Mouse (Mus musculus): ENCODE data around the gene Masp1.

Masp1 gene

DNA sequence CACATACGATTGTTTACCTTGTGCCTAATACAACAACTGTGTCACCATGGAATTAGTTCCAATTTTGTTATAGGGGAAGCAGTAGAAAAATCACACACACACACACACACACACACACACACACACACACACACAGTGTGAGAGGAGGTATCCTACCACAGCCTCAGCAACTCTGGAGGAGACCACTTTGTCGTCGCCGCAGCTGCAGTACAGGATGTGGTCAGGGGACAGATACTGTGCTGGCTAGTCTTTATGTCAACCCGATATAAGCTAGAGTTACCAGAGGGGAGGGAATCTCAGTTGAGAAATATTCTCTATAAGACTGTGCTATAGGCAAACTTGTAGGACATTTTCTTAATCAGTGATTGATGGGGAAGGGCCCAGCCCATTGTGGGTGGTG lies 63.3 kb downstream of the Masp1 start:
- no peak for DNase-seq

DNA sequence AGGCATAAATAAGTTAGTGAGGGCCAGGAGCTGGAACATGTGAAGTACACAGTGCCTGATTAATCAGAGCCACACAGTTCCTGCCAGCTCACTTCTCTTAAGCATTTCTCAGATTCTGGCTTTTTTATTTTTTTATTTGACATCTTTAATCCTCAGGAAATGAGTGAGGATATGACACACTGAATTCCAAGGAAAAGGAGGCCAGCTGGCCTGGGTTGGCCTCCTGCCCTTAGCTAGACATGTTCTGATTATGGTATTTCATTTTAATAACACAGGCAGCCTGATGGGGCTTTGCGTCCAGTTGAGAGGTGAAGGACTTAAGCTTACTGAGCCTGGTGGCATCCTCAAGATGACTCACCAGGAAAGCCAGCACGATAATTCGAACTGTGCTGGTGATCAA lies 64.1 kb downstream of the Masp1 start:
- DNase-seq, result no peak

DNA sequence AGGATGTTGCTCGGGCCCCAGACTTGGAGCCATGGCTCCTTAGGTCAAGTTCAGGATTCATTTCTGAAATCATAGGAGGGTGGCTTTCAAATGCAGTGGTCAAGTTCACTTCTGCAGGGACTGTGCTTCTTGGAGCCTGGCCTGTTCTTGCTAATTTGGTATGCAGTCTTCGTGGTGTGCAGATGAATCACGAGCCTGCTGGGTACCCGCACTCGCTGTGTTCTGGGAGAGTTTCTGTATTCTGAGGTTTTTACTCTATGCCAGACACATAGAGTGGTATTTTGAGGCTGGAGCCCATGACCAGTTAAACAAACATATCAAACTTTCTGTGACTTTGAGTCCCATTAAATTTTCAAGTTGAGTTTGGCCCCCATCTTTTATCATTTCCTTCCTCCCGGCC lies 66.2 kb downstream of the Masp1 start:
- DNase-seq, result no peak

DNA sequence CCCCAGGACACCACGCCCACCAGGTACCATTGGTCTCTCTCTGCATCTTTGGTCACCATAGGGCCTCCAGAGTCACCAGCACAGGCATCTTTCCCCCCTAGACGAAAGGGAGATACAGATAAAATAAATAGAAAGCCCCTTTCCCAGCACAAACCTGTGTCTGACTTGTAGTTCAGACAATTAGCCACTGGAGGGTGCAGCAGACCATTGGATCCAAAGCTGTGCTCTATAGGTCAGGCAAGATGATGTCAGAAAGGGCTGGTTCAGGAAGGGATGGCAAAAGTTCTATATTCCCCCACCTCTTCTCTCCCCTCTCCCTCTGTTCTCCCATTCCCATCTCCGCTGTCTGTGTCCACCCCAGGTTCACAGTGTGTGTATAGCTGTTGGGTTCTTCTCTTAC lies 68.1 kb downstream of the Masp1 start:
- peak in 1 of 2 experiments; percentile 12 for DNase-seq

DNA sequence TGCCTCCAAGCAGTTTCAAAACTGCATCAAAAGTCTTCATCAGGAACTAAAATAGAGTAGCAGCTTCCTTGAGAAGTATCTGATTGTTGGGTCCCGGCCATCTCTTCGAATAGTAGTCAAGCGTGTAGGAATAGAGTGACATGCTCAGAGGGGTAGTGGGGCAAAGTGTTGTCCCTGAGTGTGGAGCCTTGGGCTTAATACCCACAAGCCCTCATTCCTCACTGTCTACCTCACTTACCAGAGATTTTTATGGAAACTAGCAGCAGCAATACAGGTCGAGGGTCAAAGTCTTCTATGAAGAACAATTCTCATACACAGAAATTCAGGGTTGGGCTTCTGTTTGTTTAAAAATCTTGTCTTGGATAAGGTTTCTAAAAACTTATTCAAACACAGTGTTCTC lies 69.8 kb downstream of the Masp1 start:
- no peak for DNase-seq

DNA sequence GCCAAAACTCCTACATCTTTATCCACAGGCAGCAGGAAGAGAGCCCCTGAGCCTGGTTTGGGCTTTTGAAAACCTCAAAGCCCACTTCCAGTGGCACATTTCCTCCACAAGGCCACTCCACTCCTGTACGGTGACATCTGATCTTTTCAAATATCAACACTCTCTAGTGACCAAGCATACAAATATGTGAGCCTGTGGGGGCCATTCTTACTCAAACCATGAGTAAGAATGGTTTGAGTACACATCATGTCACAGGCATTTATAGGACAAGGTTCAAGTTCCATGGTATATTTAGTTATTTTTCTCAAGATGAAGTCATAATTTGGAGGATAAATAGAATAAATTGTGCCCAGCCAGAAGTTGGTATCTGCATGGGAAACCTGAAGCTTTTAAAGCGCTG lies 70.7 kb downstream of the Masp1 start:
- no peak for DNase-seq

DNA sequence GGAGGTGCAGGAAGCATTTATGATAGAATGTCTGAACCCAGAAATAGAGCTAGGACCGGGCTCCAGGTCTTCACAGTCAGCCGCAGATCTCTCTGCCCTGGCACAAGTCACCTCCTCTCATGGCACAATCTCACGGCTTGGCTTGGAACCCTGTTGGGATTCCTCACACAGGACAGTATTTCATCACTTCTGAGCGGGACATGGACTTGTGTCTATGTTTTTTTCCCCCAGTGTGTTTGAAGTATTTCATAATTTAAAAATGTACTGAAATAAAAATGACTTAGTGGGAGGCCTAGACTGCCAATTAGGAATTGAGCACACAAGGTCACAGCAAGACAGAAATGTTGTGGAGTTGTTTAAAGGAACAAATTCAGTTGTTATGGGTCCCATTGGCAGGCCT lies 76.4 kb downstream of the Masp1 start:
- no peak for DNase-seq

DNA sequence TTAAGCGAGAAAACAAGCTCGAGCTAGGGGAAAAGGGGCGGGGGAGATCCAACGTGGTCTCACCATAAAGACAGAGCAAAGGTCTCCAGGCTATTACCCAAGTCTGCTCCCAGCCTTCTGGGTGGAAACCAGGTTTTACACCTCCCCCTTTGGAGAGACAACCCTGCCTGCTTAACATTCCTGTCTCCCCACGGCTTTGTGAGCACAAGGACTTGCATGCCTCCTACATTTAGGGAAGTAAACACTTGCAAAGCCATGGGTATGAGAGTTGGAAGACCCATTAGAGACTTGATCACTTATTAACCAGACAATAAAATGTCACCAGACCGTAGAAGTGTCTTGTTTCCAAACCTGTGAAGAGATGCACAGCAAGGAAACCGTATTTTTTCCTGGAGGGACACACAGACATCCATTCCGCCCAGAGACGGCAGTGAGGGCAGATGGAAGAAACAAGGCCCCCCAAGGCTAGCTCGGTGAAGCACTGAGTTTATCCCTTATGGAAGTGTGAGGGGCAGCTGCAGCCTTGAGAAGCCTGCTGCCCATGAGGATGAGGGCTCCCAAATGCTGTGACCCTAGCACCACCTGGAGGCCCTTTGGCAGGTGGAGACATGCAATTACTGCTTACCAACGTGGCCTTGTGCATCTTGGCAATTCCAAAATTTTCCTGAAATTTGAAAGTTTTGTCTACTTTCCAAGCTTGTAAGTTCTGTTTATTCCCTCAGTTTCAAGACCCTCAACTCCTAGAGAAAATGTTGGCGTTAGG lies 83.0 kb downstream of the Masp1 start:
- no peak for DNase-seq

DNA sequence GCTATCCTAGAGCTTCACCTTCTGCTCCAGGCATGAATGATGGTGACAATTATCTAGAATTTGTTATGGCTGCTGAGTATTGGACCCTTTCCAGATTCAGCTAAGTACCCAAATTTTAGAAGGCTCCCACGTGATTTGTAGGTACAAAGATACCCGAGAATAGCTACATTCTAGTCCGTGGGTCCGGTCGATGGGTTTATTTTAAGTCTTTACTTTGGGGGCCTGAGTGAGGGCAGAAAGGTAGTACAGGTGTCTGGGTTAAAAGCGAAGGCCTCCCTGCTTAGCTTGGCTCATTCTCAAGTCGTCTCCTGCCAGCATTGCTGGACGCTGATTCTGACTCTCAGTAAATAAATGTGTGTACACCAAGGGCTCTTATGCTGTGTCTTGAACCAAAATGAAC lies 90.6 kb downstream of the Masp1 start:
- DNase-seq, result no peak

DNA sequence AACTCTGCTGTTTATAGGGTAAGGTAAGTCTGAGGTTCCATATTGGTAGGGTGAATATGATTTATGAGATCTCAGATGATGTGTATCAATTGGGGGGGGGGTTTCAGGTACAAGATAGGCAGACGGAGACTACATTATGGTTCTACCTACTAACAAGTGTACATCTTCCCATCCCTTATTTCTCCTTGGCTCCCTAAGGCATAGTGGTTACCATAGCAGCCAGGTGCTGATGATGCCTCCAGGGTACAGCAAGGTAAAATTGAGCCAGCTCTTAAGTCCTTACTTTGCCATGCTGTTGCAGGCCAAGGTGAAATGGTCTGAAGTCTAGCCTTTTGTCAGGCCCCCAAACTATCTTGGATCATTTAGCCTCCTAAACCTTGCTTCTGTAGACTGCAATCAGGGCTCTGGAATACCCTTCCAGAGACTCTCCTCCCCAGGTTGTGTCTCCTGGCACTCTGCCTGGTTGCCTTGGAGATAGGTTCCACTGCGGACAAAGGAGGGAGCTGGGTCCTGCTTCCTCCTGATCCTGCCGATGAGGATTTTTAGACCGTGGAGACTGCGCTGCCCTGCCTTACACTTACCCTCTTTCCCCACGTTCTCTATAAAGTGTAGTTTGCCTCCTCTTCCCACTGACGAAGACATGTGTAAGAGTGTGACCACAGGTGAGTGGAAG lies 91.8 kb downstream of the Masp1 start, which contains the start of gene Rtp1:
Gene Rtp1 (plus strand): TSS at position 487 of the 673 bp plus-strand sequence.
- DNase-seq, result no peak

DNA sequence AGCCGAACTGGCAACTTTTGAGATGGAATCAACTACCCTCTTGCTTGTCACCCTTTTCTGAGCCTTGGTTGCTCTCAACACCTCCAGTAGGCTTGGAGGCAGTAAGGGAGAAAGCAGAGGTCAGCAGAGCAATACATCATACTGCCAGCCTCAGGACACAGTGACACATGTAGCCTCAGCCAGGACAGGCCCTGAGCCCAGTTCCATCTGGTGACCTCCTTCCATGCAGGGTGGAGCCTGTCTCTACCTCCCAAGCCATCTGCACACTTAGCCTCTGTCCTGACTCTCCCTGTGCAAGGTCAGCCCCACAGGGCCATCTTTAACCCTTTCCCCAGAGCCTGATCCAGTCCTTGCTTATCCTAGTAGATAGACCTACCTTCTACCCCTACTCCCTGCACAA lies 92.9 kb downstream of the Masp1 start:
- no peak for DNase-seq

DNA sequence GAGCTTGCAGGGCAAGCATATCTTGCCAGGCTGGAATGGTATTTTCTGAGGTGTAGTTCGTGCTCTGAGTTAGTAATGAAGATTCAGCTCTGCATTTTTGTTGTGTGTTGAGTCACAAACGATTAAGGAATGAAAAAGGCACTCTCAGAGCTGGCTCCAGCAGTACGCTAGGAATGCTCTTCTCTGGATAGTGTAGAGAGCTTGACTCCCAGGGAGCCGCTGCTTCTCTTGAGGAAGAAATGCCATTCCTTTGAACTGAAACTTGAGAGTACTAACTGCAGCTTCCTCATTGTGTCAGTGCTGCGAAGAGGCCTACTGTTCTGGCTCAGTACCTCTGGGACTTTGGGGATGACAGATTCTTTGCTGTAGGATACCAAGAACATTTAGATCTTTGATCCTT lies 96.8 kb downstream of the Masp1 start:
- no peak for DNase-seq

DNA sequence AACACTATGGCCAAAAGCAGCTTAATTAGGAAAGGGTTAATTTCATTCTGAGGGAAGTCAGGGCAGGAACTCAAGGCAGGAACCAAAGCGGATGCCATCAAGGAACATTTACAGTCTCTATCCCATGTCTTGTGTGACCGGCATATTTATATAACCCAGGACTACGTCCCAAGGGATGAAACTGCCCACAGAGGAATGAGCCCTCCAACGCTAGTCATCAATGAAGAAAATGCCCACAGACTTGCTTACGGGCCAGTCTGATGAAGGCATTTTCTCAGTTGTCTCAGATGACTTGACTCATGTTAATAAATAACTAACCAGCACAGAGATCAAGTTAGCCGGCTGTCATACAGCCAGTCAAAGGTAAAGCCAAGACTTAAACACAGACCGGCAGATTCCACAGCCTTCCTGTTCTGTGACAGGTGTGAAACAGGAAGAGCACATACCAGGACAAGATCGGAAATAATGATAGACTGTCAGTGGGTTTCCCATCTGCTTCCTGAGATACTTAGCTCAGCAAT lies 101.0 kb downstream of the Masp1 start:
- DNase-seq, result no peak

DNA sequence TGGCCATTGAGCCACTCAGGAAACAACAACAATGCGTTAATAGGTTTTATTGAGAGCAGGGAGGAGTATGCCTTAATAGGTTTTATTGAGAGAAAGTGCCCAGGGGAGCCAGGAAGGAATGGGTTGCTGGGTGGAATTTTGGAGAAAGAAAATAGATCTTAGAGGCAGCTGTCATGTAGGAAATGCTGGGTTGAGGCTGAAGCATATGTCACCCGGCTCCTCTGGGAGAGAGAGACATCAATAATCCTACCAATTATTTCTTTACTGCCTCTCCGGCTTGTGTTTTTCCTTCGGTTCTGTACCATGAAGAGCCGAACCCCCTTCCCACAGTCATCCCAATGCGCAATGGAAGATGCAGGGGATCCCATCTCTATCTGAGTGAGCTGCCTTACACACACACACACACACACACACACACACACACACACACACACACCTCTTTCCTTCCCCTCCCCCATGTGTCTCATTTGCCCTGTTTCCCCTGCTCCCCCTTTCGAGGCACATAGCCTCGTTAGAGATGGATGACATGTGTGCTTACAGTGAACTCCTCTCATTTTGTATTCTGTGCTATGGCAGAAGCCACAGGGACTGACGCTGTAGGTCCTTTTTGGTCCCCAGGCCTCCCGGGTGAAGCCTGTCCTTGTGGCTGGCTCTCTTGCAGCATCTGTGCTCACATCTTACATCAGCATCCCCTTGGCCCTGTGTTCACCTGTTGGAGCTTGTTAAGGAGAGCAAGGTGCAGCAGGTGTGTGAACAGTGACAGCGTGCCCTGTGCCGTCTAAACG lies 103.0 kb downstream of the Masp1 start:
- no peak for DNase-seq

DNA sequence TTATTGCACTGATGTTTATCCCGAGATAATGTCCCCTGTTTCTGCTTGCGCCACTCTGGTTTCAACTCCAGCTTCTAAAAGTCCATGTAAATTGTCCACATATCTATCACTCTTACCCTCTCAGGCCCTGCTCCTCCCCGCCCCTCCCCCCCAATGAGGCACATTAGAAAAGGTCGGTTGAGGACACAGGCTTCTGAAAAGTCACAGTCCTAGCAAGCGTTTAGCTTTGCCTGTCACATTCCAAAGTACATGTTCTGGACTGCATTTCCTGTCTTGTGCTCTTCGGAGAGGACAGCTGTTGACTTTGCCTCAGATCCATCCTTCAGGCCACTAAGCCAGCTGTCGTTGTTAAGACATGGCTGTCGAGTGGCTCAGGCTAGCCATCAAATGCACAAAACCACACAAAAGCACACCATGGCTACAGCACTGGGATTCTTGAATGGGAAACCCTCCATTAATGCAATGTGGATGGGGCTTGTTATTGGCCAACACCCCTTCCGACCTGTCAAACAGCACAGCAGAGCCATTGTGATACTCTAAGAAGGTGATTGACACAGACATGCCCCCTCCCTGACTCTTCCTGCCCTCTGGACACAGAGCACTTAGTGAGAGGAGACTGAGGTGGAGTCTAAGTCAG lies 103.8 kb downstream of the Masp1 start:
- no peak for DNase-seq

DNA sequence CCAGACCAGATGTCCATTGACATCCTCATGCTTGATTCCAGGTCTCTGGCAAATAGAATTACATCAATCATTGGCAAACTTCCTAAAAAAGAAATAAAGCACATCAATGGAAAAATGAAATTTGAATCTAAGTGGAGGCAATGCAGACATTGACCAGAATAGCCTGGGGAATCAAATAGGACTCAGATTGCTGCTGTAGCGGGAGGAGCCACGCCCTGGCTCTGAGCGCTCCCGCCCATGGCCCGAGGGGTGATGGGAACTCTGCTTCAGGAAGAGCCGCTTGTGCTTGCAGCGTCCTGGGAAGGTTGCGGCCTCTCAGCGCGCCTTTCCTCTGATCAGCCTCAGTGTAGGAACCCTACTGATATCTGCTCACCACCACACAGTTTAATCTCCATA lies 104.4 kb downstream of the Masp1 start:
- DNase-seq, result no peak

DNA sequence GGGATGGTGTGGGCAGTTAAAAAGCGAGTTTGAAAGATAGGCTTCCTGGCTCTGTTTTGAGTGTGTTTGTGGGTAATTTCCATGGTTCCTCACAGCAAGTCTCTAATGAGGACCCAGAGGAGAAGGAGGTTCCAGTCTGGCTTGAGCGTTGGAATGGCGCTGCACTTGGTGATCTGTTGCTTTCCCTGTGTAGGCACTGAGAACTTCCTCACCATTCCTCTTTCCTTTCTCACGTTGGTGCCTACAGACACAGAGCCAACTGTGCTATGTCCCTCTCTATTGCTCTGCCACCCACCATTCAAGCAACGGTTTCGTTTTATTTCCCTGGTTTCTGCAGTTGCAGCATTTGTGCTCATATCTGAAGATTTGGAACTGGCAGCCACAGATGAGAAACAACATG lies 107.7 kb downstream of the Masp1 start:
- DNase-seq, result no peak

DNA sequence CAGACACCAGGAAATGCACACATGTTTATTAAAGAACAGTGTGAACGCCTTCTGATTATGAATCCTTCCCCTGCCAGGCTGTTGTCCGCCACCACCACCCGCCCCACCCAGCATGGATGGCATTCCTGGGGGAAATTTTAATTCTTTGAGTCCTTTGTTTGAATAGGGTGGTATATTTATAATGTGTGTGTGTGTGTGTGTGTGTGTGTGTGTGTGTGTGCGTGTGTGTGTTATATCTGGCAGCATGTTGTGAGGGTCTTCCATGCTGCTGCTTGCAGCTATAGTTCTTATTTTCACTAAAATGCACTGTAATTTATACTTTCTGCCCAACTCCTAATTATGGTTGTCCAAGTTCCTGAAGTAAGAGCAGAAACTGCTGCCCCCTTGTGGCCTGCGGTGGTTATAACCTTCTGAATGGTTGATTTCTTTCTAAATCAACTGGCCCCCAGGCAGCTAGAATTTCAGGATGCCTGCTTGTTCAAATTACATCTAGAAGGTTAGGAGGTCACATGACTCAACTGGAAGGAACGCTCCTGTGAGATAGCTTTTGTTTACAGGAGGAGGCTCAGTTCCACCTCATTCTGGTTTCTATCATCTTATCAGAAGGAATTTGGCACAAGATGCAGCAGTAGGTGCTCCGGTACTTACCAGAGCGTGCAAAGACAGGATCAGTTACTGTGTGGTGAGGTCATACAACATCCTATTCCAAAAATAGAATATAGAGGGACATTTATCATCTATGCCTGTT lies 117.4 kb downstream of the Masp1 start:
- peak; percentile 48 to 59 for DNase-seq

DNA sequence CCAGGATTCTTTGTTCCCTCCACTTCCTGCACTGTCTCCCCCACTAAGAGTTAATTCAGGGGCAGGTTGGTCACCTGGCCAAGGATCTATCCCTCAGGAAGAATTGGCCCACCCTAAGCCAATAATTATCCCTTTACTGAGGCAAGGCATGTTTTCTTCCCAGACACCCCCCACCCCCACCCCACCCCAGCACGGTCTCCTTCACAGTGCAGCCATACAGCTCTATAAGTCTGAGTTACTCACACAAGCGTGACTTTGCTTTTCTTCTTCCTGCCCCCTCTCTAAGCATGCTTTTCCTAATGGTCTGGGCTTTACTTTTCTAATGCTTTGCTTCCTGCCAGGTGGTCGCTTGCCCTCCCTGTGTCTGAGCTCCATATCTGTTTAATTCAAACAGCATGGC lies 118.7 kb downstream of the Masp1 start:
- no peak for DNase-seq

DNA sequence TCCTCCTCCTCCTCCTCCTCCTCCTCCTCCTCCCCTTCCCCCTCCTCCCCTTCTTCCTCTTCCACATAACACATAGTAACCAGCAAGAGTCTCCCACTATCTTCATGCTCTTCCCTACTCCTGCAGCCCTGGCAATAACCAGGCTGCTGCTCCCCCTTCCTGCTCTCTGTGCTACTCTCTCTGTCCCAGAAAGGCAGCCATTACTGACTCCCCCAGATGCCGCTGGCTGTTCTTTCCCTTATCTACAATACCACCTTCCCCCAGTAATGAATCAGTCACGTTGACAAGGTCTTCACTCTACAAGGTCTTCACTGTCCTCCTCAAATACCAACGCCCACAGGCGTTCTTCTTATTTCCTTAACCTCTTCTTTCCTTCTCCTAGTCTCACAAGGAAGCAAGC lies 119.2 kb downstream of the Masp1 start:
- DNase-seq, result no peak

All from thymus, adult 18-20 months (tissue).